ENCODE assay signal across 8 mouse cellular contexts in the genomic region with DNA sequence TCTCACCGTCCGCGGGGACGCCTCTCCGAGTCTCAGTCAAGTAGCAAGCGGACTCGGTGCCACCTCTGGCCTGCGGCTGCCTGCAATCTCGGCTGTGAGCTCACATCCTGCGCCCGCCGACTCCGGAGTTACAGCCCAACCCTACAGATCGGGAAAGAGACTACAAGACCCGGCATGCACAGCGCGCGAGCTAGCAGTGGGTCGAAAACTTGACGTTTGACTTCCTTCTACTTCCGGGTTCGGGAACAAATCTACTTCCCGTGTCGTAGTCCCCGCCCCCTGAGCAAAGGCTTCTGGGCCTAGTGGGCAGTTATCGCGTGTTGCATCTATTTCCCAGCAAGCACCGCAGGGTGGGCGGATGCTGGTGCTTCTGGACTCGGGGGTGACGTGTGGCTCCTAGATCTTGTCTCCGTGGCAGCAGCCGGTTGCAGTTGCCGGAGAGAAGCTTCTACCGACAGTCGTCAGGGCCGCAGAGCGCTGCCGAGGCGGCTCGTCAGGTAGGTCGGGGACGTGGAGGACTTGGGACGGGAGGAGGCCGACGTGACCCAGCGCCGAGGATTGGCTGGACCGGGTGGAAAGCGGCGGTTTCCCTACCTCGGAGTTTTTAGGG. TPM values are rescaled to one million over a fixed set of nuclear protein-coding genes. Genes with fewer than 3 reads are reported as not detected.
DNase-seq lines count a peak whose midpoint lies in the region; ATAC-seq and TF ChIP-seq lines count a peak whose summit lies in the region.

A gene (minus strand): TSS at position 253 of the 610 bp plus-strand sequence.
A gene (plus strand): TSS at position 282 of the 610 bp plus-strand sequence.

- peak; percentile 13; the same call in 1 of the 2 replicates for TF ChIP-seq CTCF in lung, postnatal 0 days (IDR thresholded peaks at IDR 0.05)

- peak within 1 kb of the TSS; percentile 83 for H3K9ac ChIP-seq in lung, postnatal 0 days (replicated peaks; ENCODE audit: low read depth)

- TF ChIP-seq EP300 in lung, postnatal 0 days (IDR thresholded peaks at IDR 0.05): peak; percentile 79

- H3K4me3 ChIP-seq in hindbrain, embryonic 10.5 days: peak within 1 kb of the TSS; percentile 88
- peak within 1 kb of the TSS; percentile 79 for H3K4me3 ChIP-seq in lung, postnatal 0 days (ENCODE audit: low read depth, low read length)

- peaks cover 25% of the 10 kb centered on the region for H3K4me1 ChIP-seq in hindbrain, embryonic 10.5 days (replicated peaks)
- peaks cover 4% of the 10 kb centered on the region; the same call in 1 of the 2 replicates for H3K4me1 ChIP-seq in lung, postnatal 0 days (ENCODE audit: insufficient read depth, low read depth, low read length)

- H3K4me2 ChIP-seq in lung, postnatal 0 days (replicated peaks; ENCODE audit: low read depth, low read length): peak within 1 kb of the TSS; percentile 70

- no peaks in the 10 kb centered on the region for H3K27me3 ChIP-seq in hindbrain, embryonic 10.5 days (ENCODE audit: insufficient read depth, poor library complexity, severe bottlenecking)
- no peaks in the 10 kb centered on the region for H3K27me3 ChIP-seq in lung, postnatal 0 days (replicated peaks; ENCODE audit: insufficient read depth, low read length)

- ATAC-seq in frontal cortex, adult (ENCODE audit: low TSS enrichment): peak; percentile 96
- peak; percentile 97 for ATAC-seq in lung, postnatal 0 days

- H3K27ac ChIP-seq in hindbrain, embryonic 10.5 days: peak within 1 kb of the TSS; percentile 93
- H3K27ac ChIP-seq in lung, postnatal 0 days (ENCODE audit: low read length): peak within 1 kb of the TSS; percentile 98

- H3K36me3 ChIP-seq in hindbrain, embryonic 10.5 days: peaks cover 44% of the 10 kb centered on the region
- H3K36me3 ChIP-seq in lung, postnatal 0 days (ENCODE audit: insufficient read depth, low read length): 0 out of 2 replicates have a peak, but pooled peaks cover 9% of the 10 kb centered on the region

- WGBS in hindbrain, embryonic 10.5 days: under 1% methylated on average over 52 of the region's 52 CpGs
- WGBS in lung, postnatal 0 days: under 1% methylated on average over 52 of the region's 52 CpGs

- H3K9me3 ChIP-seq in hindbrain, embryonic 10.5 days: no peaks in the 10 kb centered on the region
- no peaks in the 10 kb centered on the region for H3K9me3 ChIP-seq in lung, postnatal 0 days (ENCODE audit: low read length)

- peak; percentile 98 for DNase-seq in MN1 (ENCODE audit: low spot score)
- peak; percentile 98 for DNase-seq in cerebellum, adult 9-10 months
- DNase-seq in hindbrain, embryonic 10.5 days (ENCODE audit: low spot score): peak; percentile 99
- DNase-seq in layer of hippocampus, adult 9-11 months: peak; percentile 99
- DNase-seq in lung, postnatal 0 days (ENCODE audit: low spot score): peak; percentile 100
- DNase-seq in ovary, postnatal 14 days (ENCODE audit: low spot score): peak; percentile 90
- DNase-seq in thymus, postnatal 14 days: peak; percentile 98

RNA-seq across cellular contexts. Expression of the first gene that starts in this region (rescaled TPM):
- 70.4 and 81.6 TPM in 2 replicates for polyA plus RNA-seq in hindbrain, embryonic 10.5 days (2016; fragmentation: Nextera tagmentation; extraction: Ambion mirVana)
- 93.3 and 96.6 TPM in 2 replicates for polyA plus RNA-seq in lung, postnatal 0 days (2015; fragmentation: Nextera tagmentation; extraction: Ambion mirVana)

RNA-seq across cellular contexts. Expression of the second gene that starts in this region (rescaled TPM):
- 89.2 and 94.2 TPM in 2 replicates for polyA plus RNA-seq in hindbrain, embryonic 10.5 days (2016; fragmentation: Nextera tagmentation; extraction: Ambion mirVana)
- polyA plus RNA-seq in lung, postnatal 0 days (2015; fragmentation: Nextera tagmentation; extraction: Ambion mirVana): 216 and 222 TPM in 2 replicates

Comparison
In these comparisons a context has a peak if more than half of its experiments do, and no peak if none do; other contexts are left out.
1. Peak in every context shown above with its lines: DNase-seq, ATAC-seq, H3K4me3 ChIP-seq and H3K27ac ChIP-seq.